Comparison of ENCODE assay signal across 9 mouse cellular contexts in genomic region chr3:41107600-41108305, GRCm38 (mm10). TPM values are rescaled to one million over a fixed set of nuclear protein-coding genes. Genes with fewer than 3 reads are reported as not detected.
DNase-seq lines count a peak whose midpoint lies in the region; ATAC-seq and TF ChIP-seq lines count a peak whose summit lies in the region.
"Had no signal": no experiment of that assay in that cellular context is flagged by ENCODE, and none has a peak within 500 bp of the region (broad histone marks: within the 10 kb centered on the region; RNA-seq: fewer than 3 reads in every experiment).

No protein-coding gene starts in this region.

- H3K9ac ChIP-seq in hindbrain, embryonic 16.5 days (ENCODE audit: low read depth, low read length), result no peak overlapping the region
- no peak overlapping the region for H3K9ac ChIP-seq in hindbrain, embryonic 11.5 days (ENCODE audit: low read depth, low read length)
- no peak overlapping the region for H3K9ac ChIP-seq in liver, embryonic 13.5 days
- H3K9ac ChIP-seq: hindbrain, embryonic 15.5 days had no signal

- 0 out of 2 replicates have a peak, but pooled peaks have one; percentile 24 for ATAC-seq in hindbrain, embryonic 16.5 days
- no peak for ATAC-seq in hindbrain, embryonic 11.5 days (ENCODE audit: low FRiP score)
- ATAC-seq in Patski, result peak; percentile 49
- ATAC-seq in liver, embryonic 13.5 days (ENCODE audit: low read depth), result peak; percentile 45

- H3K36me3 ChIP-seq in hindbrain, embryonic 16.5 days (ENCODE audit: control insufficient read depth, insufficient read depth, low read length), result no peaks in the 10 kb centered on the region
- H3K36me3 ChIP-seq in hindbrain, embryonic 11.5 days (ENCODE audit: control insufficient read depth, insufficient read depth, low read length), result no peaks in the 10 kb centered on the region
- H3K36me3 ChIP-seq in liver, embryonic 13.5 days, result no peaks in the 10 kb centered on the region
- H3K36me3 ChIP-seq: hindbrain, embryonic 15.5 days had no signal

- no peak overlapping the region for H3K4me2 ChIP-seq in hindbrain, embryonic 16.5 days (ENCODE audit: low read length)
- H3K4me2 ChIP-seq in hindbrain, embryonic 11.5 days (replicated peaks; ENCODE audit: low read depth, low read length), result no peak overlapping the region
- H3K4me2 ChIP-seq in liver, embryonic 13.5 days, result no peak overlapping the region
- H3K4me2 ChIP-seq: hindbrain, embryonic 15.5 days had no signal

- no peak overlapping the region for H3K27ac ChIP-seq in hindbrain, embryonic 16.5 days (ENCODE audit: low read depth, low read length)
- H3K27ac ChIP-seq in hindbrain, embryonic 11.5 days (ENCODE audit: low read depth, low read length), result no peak overlapping the region
- no peak overlapping the region for H3K27ac ChIP-seq in liver, embryonic 13.5 days
- H3K27ac ChIP-seq: hindbrain, embryonic 15.5 days had no signal

- WGBS in hindbrain, embryonic 16.5 days, result 67% methylated on average over 14 of the region's 14 CpGs
- 72% methylated on average over 14 of the region's 14 CpGs for WGBS in hindbrain, embryonic 11.5 days
- WGBS in liver, embryonic 13.5 days (ENCODE audit: insufficient replicate concordance), result 59% methylated on average over 14 of the region's 14 CpGs

- no peaks in the 10 kb centered on the region for H3K4me1 ChIP-seq in hindbrain, embryonic 16.5 days (ENCODE audit: control insufficient read depth, insufficient read depth, low read depth, low read length)
- H3K4me1 ChIP-seq in hindbrain, embryonic 11.5 days (replicated peaks; ENCODE audit: control insufficient read depth, insufficient read depth, low read length), result no peaks in the 10 kb centered on the region
- peaks cover 10% of the 10 kb centered on the region for H3K4me1 ChIP-seq in liver, embryonic 13.5 days (replicated peaks)

- POLR2A ChIA-PET in Patski (lab: Charles Lee), result no interaction called here

- DNase-seq in hindbrain, embryonic 11.5 days (ENCODE audit: low spot score), result no peak
- DNase-seq in CD4-positive, CD25-positive, alpha-beta regulatory T cell, adult 2 months (ENCODE audit: low read depth, low spot score), result peak; percentile 43
- no peak for DNase-seq in Patski (ENCODE audit: low read depth, low spot score)
- DNase-seq in liver, embryonic 13.5 days, result no peak
- no peak for DNase-seq in ovary, postnatal 10 days (ENCODE audit: low spot score)
- no peak for DNase-seq in urinary bladder, postnatal 36 days (ENCODE audit: low spot score in 2 of 2)
- DNase-seq in gastrocnemius, adult 18-20 months (ENCODE audit: low spot score), result no peak

- no peak overlapping the region for H3K4me3 ChIP-seq in hindbrain, embryonic 16.5 days (ENCODE audit: low read length)
- no peak overlapping the region for H3K4me3 ChIP-seq in hindbrain, embryonic 11.5 days (ENCODE audit: low read depth, low read length)
- no peak overlapping the region for H3K4me3 ChIP-seq in liver, embryonic 13.5 days (replicated peaks)
- H3K4me3 ChIP-seq: hindbrain, embryonic 15.5 days had no signal

- no peak for TF ChIP-seq CTCF in Patski (IDR thresholded peaks at IDR 0.05)

- CTCF ChIA-PET in Patski (lab: Charles Lee), result interaction anchor here (1.1 to 2.2 kb wide), 5 partner anchors 10 to 52 kb away, joined by 3 to 10 read pairs (median 3); no protein-coding TSS in a partner anchor

- in situ Hi-C loops in Patski (cut with MboI; ENCODE audit: low pct_unique_long_range_greater_than_20kb), result no loop called here

- H3K9me3 ChIP-seq in hindbrain, embryonic 16.5 days (ENCODE audit: control insufficient read depth, low read length), result no peaks in the 10 kb centered on the region
- H3K9me3 ChIP-seq in hindbrain, embryonic 11.5 days (ENCODE audit: control insufficient read depth, low read length), result no peaks in the 10 kb centered on the region
- no peaks in the 10 kb centered on the region for H3K9me3 ChIP-seq in liver, embryonic 13.5 days (replicated peaks)
- H3K9me3 ChIP-seq: hindbrain, embryonic 15.5 days had no signal

- no peaks in the 10 kb centered on the region for H3K27me3 ChIP-seq in hindbrain, embryonic 16.5 days (replicated peaks; ENCODE audit: control insufficient read depth, insufficient read depth, low read length)
- no peaks in the 10 kb centered on the region for H3K27me3 ChIP-seq in hindbrain, embryonic 11.5 days (ENCODE audit: control insufficient read depth, insufficient read depth, low read length)
- no peaks in the 10 kb centered on the region for H3K27me3 ChIP-seq in Patski
- H3K27me3 ChIP-seq in liver, embryonic 13.5 days, result no peaks in the 10 kb centered on the region
- H3K27me3 ChIP-seq: hindbrain, embryonic 15.5 days had no signal

RNA-seq across cellular contexts. Expression of gene Pgrmc2, which starts 24.9 kb away (rescaled TPM):
- polyA plus RNA-seq in hindbrain, embryonic 16.5 days (2015; fragmentation: Nextera tagmentation; extraction: Ambion mirVana), result 28.6 and 29.4 TPM in 2 replicates
- 25.4 and 25.9 TPM in 2 replicates for polyA plus RNA-seq in hindbrain, embryonic 11.5 days (2014; fragmentation: Nextera tagmentation; extraction: Ambion mirVana)
- 99.6 TPM for polyA plus RNA-seq in Patski (2021)
- polyA plus RNA-seq in liver, embryonic 13.5 days (2015; fragmentation: Nextera tagmentation; extraction: Ambion mirVana), result 20.1 and 22.2 TPM in 2 replicates
- 10 to 100 TPM; 20.1 to 21.7 TPM for total RNA-seq in gastrocnemius, adult 18-20 months (2021)
